Mouse (Mus musculus) kidney, embryonic 14.5 days (tissue): ENCODE measurements at regions not wholly inside any gene's neighbourhood (a gene's known extent, or its start where the extent isn't known, plus 50 kb on each side); places are given as distances from the start of the nearest gene placed in this dataset.

Source experiments
- ATAC-seq: fragments of 200-750 bp; cut with Nextera tagmentation; 2 replicates; pipeline ENCODE4 v1.8.0; 2017; ENCODE audit warnings: moderate number of reproducible peaks, mild to moderate bottlenecking, moderate TSS enrichment, moderate library complexity; ENCODE audit not compliant: low FRiP score, low TSS enrichment
- H3K27ac ChIP-seq: fragments of 300-500 bp; sonication (generic); 2 replicates; pipeline ENCODE4 v1.5.1; 2014; ENCODE audit warnings: low read depth, mild to moderate bottlenecking, low read length, moderate library complexity, mixed read lengths
- H3K27me3 ChIP-seq: fragments of 300-500 bp; sonication (generic); 2 replicates; pipeline ENCODE4 v1.6.1; 2014; ENCODE audit warnings: mild to moderate bottlenecking, low read length; ENCODE audit not compliant: control insufficient read depth, insufficient read depth
- H3K36me3 ChIP-seq: fragments of 300-500 bp; sonication (generic); 2 replicates; pipeline ENCODE4 v1.6.1; 2014; ENCODE audit warnings: low read length, mixed read lengths; ENCODE audit not compliant: control insufficient read depth, insufficient read depth
- H3K4me1 ChIP-seq: fragments of 300-500 bp; sonication (generic); 2 replicates; pipeline ENCODE4 v1.6.1; 2014; ENCODE audit warnings: low read length, mixed read lengths; ENCODE audit not compliant: control insufficient read depth, insufficient read depth
- H3K4me2 ChIP-seq: fragments of 300-500 bp; sonication (generic); replicated peaks from 2 replicates; pipeline ENCODE4 v1.6.1; 2014; ENCODE audit warnings: low read depth, mild to moderate bottlenecking, low read length
- H3K4me3 ChIP-seq: fragments of 300-500 bp; sonication (generic); 2 replicates; pipeline ENCODE4 v1.5.1; 2014; ENCODE audit warnings: mild to moderate bottlenecking, low read length
- H3K9ac ChIP-seq: fragments of 300-500 bp; sonication (generic); 2 replicates; pipeline ENCODE4 v1.6.1; 2014; ENCODE audit warnings: low read depth, mild to moderate bottlenecking, low read length, moderate library complexity
- H3K9me3 ChIP-seq: fragments of 300-500 bp; sonication (generic); 2 replicates; pipeline ENCODE4 v1.6.1; 2016; ENCODE audit warnings: low read length; ENCODE audit not compliant: control insufficient read depth
- WGBS: fragments of 180-500 bp; shearing (Covaris S2); extraction: QIAGEN DNeasy Blood & Tissue Kit; methylation state at CpG from one replicate; pipeline ENCODE4 v1.1.7; 2014; 5-methylcytosine and 5-hydroxymethylcytosine counted together

DNA sequence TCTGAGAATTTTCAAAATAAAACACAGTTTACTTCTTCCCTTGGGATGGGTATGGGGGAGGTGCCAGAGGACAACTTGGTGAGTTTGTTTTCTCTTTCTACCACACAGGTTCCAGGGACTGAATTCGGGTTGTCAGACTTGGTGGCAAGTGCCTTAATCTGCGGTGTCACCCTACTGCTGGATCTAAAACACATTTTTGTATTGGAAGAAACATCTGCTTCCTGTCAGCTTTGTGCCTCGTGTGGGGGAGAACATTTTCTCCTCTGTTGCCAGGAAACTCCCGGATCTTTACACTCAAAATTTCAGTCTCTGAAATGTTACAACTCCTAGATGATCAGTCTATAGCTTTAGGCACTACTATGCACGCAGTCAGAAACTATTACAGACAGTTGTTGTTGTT is 228.3 kb downstream of the Ktn1 start:
- no peaks in the 10 kb centered on the region for H3K36me3 ChIP-seq
- H3K4me3 ChIP-seq, result no peak overlapping the region
- H3K4me1 ChIP-seq, result no peaks in the 10 kb centered on the region
- H3K9ac ChIP-seq, result no peak overlapping the region
- 51% methylated on average over 5 of the region's 5 CpGs for WGBS
- no peaks in the 10 kb centered on the region for H3K9me3 ChIP-seq
- H3K27me3 ChIP-seq, result no peaks in the 10 kb centered on the region
- H3K27ac ChIP-seq, result no peak overlapping the region
- ATAC-seq, result no peak
- no peak overlapping the region for H3K4me2 ChIP-seq

DNA sequence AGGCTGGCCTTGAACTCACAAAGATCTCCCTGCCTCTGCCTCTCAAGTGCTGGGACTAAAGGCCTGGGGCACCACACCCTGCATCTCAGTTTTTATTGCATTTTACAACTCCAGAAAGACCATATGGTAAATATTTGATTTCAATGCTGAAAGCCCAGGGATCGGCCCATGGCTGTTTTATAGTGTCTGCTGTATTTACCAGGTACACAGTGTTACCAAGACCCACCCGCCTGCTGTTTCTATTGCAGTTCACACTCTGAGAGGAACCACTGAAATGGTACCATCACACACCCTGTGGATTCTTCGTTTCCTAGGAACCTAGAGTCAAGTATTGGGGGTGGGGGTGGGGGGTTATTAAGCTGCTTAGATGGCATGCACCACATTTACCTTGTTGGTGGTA is 228.9 kb downstream of the Ktn1 start:
- Histone ChIP-seq H3K9ac (no peak overlapping the region), H3K27me3 (no peaks in the 10 kb centered on the region), H3K4me2 (no peak overlapping the region), H3K4me1 (no peaks in the 10 kb centered on the region), H3K36me3 (no peaks in the 10 kb centered on the region), H3K4me3 (no peak overlapping the region), H3K27ac (no peak overlapping the region), H3K9me3 (no peaks in the 10 kb centered on the region)
- 85% methylated on average over 3 of the region's 3 CpGs for WGBS
- ATAC-seq, result no peak

DNA sequence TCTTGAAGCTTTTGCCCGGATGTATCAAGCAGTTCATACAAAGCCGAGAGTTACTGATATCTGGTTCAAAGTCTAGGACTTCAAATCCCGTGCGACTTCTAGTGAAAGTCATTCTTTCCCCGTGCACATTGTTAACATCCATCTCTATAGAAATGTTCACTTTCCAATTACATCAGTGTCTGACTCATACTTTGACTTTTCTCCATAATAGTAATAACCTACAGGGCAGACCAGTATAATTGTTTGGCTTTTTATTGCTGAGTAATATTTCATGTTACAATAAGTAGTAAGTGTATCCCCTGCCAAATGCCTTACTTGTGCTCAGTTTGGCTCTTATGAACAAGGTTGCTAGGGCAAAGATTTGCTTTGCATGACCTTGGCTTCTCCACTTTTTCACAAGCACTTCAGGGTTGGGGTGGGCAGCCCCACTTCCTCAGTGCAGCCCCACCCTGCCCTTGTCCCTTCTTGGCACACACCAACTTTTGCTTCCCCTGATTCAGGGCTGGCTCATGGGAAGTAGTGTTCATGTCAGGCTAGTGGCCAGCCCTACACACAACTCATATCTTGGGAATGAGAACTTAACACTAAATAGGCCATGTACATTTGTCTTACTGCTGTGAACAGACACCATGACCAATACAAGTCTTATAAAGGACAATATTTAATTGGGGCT is 229.7 kb downstream of the Ktn1 start:
- WGBS, result 95% methylated on average over 5 of the region's 5 CpGs
- no peaks in the 10 kb centered on the region for H3K36me3 ChIP-seq
- no peak overlapping the region for H3K4me2 ChIP-seq
- H3K4me1 ChIP-seq, result no peaks in the 10 kb centered on the region
- ATAC-seq, result no peak
- H3K27ac ChIP-seq, result no peak overlapping the region
- H3K27me3 ChIP-seq, result no peaks in the 10 kb centered on the region
- H3K4me3 ChIP-seq, result no peak overlapping the region
- no peak overlapping the region for H3K9ac ChIP-seq
- H3K9me3 ChIP-seq, result no peaks in the 10 kb centered on the region

DNA sequence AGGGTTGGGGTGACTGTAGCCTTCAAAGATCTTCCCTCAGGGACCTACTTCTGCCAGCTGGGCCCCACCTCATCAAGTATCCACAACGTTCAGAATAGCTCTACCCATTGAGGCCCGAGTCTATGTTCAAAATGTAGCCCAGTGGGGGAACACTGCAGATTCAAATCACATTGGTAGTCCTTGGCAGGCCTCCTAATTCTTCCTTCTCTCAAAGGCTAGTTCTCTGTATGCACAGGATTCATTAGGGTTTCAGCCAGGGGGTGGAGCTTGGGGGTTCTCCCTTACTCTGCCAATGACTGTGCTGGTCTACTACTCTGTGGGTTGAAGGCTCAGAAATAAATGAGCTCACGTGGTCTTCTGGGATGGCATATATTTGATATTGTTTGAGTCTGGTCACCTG is 235.3 kb upstream of the Peli2 start:
- Histone ChIP-seq H3K9ac (no peak overlapping the region), H3K27ac (no peak overlapping the region), H3K4me2 (no peak overlapping the region), H3K9me3 (no peaks in the 10 kb centered on the region), H3K4me1 (no peaks in the 10 kb centered on the region), H3K4me3 (no peak overlapping the region), H3K36me3 (no peaks in the 10 kb centered on the region), H3K27me3 (no peaks in the 10 kb centered on the region)
- ATAC-seq, result no peak
- WGBS, result 85% methylated on average over 3 of the region's 3 CpGs

DNA sequence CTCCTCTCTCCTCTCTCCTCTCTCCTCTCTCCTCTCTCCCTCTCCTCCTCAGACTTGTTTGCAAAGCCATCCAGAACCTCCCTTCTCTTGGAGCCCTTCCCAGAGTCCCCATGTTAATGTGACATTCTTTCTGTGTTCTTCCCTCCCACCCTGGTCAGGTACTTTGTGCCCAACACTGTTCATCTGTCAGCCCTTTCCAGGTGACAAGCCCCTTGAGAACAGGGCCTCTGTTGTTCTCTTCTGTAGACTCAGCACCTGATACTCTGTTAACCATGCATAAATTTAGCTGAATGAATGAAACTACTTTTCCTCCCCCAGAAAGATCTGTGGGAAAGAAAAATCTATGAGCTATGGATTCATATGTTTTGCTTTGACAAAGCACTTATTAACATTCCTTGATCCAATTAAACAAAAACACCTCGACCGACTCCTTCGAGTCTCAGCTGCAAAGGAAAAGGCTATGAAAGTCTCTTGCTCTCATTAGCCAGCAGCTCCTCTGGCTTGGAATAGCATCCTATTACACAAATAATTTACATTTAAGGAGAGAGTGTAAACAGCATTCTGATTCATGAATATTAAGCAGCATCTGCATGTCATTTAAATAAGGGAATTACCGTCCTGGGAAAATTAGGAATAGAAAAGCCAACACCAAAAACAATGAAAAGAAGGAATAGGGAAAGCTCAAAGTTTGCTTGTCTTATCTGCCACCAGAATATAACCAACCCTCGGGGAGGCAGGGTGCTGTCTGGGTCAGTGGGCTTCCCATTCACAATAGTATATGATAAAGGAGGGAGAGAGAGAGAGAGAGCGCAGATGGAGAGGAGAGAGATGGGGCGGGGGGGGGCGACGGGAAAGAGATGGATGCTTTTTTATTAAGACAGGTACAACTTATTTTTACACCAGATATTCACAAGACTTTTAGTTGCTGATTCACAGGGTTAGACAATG is 230.1 kb upstream of the Peli2 start:
- H3K9ac ChIP-seq, result no peak overlapping the region
- H3K27me3 ChIP-seq, result no peaks in the 10 kb centered on the region
- H3K27ac ChIP-seq, result no peak overlapping the region
- H3K4me3 ChIP-seq, result no peak overlapping the region
- H3K9me3 ChIP-seq, result no peaks in the 10 kb centered on the region
- no peaks in the 10 kb centered on the region for H3K36me3 ChIP-seq
- ATAC-seq, result no peak
- no peaks in the 10 kb centered on the region for H3K4me1 ChIP-seq
- no peak overlapping the region for H3K4me2 ChIP-seq
- 72% methylated on average over 9 of the region's 9 CpGs for WGBS

DNA sequence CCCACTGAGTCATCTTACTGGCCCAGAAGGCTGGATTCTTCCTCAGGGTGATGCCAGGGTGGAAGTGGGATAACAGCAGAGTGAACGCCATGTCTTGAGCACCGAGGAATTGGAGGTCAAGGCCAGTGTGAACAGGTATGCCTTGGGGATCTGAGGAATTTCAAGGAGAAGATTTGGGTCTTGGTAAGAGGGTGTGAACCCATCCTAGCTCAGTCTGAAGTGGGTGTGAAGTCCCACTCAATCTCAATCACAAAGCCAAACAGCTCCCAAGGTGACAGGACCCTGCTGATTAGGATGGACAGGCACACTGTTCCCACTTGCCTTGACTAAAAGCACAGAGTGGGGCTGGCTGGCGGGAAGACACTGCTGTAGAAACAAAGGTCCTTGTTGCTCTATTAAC is 224.0 kb upstream of the Peli2 start:
- Histone ChIP-seq H3K4me2 (no peak overlapping the region), H3K27ac (no peak overlapping the region), H3K9me3 (no peaks in the 10 kb centered on the region), H3K4me3 (no peak overlapping the region), H3K9ac (no peak overlapping the region), H3K4me1 (no peaks in the 10 kb centered on the region), H3K36me3 (no peaks in the 10 kb centered on the region), H3K27me3 (no peaks in the 10 kb centered on the region)
- no peak for ATAC-seq
- WGBS, result 86% methylated on average over 3 of the region's 3 CpGs

DNA sequence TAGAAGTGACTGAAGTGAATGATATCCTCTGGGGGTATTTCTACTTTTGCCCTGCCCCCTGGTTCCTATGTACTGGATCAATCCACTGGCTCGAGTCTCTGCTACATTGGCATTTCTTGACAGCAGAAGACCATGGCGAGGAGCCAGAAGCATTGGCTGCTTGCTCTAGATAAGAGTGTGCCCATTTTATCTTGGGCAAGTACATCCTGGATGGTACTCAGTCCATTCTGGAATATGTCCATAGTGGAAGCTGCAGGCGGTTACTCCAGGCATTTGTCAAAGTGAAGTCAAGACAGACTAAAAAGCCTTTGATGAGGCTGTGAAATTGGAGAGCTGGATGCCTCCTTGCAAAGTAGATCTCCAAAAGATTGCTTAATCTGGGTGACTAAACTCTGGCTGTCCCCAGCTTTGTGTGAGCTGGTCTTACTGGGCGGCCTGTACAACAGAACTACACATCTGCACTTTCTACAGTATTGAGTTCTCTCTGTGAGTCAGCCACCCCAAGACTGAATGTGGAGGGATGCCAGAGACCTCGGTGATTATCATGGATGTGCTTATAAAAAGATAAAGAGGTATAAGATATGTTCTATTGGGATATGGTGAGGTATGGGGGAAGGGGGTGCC is 222.6 kb upstream of the Peli2 start:
- no peaks in the 10 kb centered on the region for H3K27me3 ChIP-seq
- no peak overlapping the region for H3K4me3 ChIP-seq
- no peak overlapping the region for H3K4me2 ChIP-seq
- no peak overlapping the region for H3K9ac ChIP-seq
- H3K9me3 ChIP-seq, result no peaks in the 10 kb centered on the region
- no peaks in the 10 kb centered on the region for H3K36me3 ChIP-seq
- H3K27ac ChIP-seq, result no peak overlapping the region
- WGBS, result 89% methylated on average over 5 of the region's 5 CpGs
- ATAC-seq, result no peak
- H3K4me1 ChIP-seq, result no peaks in the 10 kb centered on the region

DNA sequence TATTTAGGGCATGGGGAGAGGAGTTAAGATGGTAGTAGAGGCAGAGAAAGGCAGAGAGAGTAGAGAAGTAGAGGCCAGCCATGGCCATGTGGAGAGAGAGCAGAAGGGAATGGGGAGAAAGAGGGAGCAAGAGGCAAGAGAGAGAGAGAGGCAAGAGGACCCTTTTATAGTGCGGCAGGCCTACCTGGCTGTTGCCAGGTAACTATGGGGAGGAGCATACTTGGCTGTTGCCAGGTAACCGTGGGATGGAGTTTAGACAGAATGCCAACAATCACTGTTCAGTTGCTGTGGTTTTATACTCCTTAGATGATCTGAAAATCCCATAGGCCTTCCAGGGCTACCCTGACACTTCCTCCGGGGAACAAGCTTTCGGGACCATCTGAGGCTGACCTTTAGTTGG is 222.0 kb upstream of the Peli2 start:
- Histone ChIP-seq H3K4me2 (no peak overlapping the region), H3K4me3 (no peak overlapping the region), H3K9me3 (no peaks in the 10 kb centered on the region), H3K4me1 (no peaks in the 10 kb centered on the region), H3K27ac (no peak overlapping the region), H3K9ac (no peak overlapping the region), H3K36me3 (no peaks in the 10 kb centered on the region), H3K27me3 (no peaks in the 10 kb centered on the region)
- 82% methylated on average over 4 of the region's 4 CpGs for WGBS
- ATAC-seq, result no peak

DNA sequence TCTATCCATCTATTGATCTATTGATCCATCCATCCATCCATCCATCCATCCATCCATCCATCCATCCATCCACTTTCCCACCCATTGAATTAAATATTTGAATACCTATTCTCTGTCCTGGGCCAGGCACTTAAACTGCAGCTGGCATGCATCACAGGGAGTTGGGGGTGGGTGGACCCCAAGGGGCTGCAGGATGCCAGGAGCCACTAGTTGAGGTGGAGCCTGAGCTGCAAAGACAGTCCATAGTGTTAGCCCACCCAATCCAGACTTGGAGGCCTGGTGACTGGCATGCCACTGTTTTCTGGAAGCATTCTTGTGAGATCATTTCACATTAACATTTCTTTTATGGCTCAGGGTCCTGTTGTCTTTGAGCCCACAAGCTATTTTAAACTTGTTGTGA is 215.3 kb upstream of the Peli2 start:
- ATAC-seq, result no peak
- H3K9ac ChIP-seq, result no peak overlapping the region
- H3K27ac ChIP-seq, result no peak overlapping the region
- H3K36me3 ChIP-seq, result no peaks in the 10 kb centered on the region
- no peaks in the 10 kb centered on the region for H3K9me3 ChIP-seq
- no peaks in the 10 kb centered on the region for H3K4me1 ChIP-seq
- no peak overlapping the region for H3K4me3 ChIP-seq
- no peaks in the 10 kb centered on the region for H3K27me3 ChIP-seq
- H3K4me2 ChIP-seq, result no peak overlapping the region
